Mouse (Mus musculus) C2C12 (cell line): ENCODE measurements around the gene Myo9b.

Experiments
- CTCF ChIP-seq: IDR thresholded peaks from one replicate; pipeline ENCODE4 v1.5.1; 2011; ENCODE audit not compliant: control insufficient read depth, insufficient read depth, insufficient read length
- MAX ChIP-seq: IDR thresholded peaks from one replicate; pipeline ENCODE4 v1.6.1; 2011; ENCODE audit warnings: mild to moderate bottlenecking, control low read depth
- MYOG ChIP-seq: IDR thresholded peaks from one replicate; pipeline ENCODE4 v1.6.1; 2011; ENCODE audit not compliant: control insufficient read depth, insufficient read length; ENCODE audit errors: extremely low read depth
- USF1 ChIP-seq: IDR thresholded peaks from one replicate; pipeline ENCODE4 v1.6.1; 2011; ENCODE audit warnings: low read depth, mild to moderate bottlenecking, control low read depth, moderate library complexity

GRCm38 (mm10) chr8:71395629-71396028 is 123.1 kb downstream of the Myo9b start, which contains the start of gene Ushbp1:
- TF ChIP-seq CTCF = no peak
- TF ChIP-seq MAX = no peak
- no peak for TF ChIP-seq MYOG
- TF ChIP-seq USF1 = no peak
